Mouse (Mus musculus): ENCODE data around the gene Atp2b2.

Atp2b2 gene

GRCm38 (mm10) chr6:113852318-113852717, 190.1 kb downstream of the Atp2b2 start:
- DNase-seq, result peak; percentile 43

GRCm38 (mm10) chr6:113849819-113850218, 192.6 kb downstream of the Atp2b2 start:
- DNase-seq, result no peak

GRCm38 (mm10) chr6:113848655-113849054, 193.8 kb downstream of the Atp2b2 start:
- no peak for DNase-seq

DNA sequence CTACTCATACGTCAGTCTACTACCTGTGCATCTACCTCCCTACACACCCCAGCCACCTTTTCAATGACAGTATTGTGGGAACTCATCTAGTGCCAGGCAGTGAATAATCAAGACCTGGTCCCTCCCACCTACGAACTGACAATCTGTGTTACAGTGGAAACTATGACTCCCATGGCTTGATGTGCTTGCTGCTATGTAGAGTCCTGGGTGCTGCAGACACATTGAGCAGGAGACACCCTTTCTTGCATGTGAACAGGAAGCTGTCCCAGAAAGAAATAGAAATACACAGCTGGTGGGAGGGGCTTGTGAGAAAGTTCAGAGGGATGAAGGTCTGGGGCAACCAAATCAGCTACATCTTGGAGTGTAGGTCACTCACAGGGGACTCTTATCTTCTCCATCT, 195.3 kb downstream of the Atp2b2 start:
- no peak for DNase-seq

DNA sequence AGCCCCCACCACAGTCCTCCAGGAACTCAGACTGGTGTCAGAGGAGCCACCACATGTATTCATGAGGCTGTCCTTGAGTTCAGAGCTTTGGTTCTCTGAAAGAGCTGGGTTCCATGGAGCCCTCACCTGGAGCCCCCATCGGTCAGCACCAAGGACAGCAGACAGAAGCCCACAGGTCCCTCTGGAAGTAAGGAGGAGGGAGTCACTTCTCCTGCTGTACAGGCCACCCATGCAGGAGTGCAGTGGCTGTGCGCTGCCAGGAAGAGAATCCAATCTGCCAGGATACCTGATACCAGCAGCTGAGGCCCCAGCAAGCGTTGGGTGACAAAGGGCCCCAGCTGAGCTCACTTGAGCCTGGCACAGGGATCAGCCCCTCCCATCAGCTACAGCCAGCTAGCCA, 199.2 kb downstream of the Atp2b2 start:
- no peak for DNase-seq

DNA sequence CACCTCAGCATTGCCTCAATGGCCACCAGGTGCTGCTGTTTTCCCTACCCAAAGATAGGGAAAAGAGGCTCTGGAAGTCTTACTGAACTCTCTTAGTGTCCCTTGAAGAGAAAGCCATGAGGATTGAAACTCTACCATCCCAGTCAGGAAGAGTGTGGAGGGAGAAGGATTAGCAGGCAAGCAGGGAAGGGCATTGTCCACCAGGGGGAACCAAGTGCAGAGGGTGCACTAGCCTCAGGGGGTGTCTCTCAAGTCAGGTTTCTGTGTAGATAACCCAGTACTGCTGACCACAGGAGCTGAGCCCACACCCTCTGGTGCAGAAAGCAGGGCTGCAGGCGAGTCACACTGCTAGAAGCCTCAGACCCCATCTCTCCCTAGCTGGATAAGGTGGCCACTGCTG, 203.9 kb downstream of the Atp2b2 start:
- no peak for DNase-seq

DNA sequence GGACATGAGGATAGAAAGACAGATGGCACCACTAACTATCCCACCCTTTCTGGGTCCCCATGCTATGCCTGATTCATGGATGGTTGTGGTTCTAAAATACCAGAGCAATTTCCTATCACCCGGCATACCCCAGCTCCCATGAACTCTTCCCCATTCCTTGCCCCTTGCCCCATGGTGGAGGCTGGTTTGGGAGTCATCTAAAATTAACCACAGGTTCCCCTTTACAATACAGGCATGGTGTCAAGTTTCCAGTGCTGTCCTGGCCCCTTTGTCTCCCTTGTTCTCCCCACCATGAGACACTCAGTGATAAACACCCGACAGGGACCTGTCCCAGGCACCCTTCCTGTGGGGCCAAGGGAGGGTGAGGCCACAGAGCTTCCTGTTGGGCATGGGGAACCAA, 204.7 kb downstream of the Atp2b2 start:
- DNase-seq, result no peak

DNA sequence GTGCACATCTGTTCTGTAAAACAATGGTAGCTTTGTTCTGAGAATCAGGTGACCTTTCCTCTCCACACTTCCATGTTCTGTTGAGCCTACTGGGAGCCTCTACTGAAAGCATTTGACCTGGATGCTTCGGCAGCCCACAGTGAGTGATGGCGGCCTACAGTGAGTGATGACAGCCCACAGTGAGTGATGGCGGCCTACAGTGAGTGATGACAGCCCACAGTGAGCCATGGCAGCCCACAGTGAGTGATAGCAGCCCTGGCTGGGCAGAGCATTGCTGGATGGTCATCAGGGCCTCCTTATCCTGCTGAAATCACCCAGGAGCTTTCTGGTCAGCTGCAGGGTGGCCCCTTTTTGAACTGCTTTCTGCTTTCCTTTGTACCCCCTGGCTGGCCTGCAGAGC, 205.9 kb downstream of the Atp2b2 start:
- no peak for DNase-seq

DNA sequence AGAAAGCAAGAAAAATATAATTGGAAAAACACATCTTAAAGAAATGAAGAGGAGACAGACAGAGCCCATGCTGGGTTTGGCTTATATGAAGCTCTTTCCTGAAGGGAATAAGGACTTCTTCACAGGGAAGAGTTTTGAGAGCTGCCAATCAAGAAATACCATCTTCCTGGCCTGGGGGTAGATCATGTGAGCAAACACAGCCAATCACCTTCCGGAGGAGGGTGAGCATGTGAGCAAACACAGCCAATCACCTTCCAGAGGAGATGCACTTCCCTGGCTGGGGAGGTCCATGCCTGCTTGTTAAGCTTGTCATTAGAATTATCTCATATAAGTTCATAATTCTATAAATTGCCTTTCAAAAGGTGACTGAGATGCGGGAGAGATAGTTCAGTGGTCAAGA, 211.9 kb downstream of the Atp2b2 start:
- no peak for DNase-seq

GRCm38 (mm10) chr6:113827309-113827708, 215.1 kb downstream of the Atp2b2 start:
- DNase-seq, result no peak

GRCm38 (mm10) chr6:113822417-113822816, 220.0 kb downstream of the Atp2b2 start:
- peak; percentile 8 for DNase-seq

- DNase-seq, result no peak
Observed at GRCm38 (mm10) chr6:113816690-113817089, 225.7 kb downstream of the Atp2b2 start.

GRCm38 (mm10) chr6:113811462-113811861, 231.0 kb downstream of the Atp2b2 start:
- no peak for DNase-seq

- DNase-seq, result no peak
Observed at GRCm38 (mm10) chr6:113810667-113811066, 231.7 kb downstream of the Atp2b2 start.

DNA sequence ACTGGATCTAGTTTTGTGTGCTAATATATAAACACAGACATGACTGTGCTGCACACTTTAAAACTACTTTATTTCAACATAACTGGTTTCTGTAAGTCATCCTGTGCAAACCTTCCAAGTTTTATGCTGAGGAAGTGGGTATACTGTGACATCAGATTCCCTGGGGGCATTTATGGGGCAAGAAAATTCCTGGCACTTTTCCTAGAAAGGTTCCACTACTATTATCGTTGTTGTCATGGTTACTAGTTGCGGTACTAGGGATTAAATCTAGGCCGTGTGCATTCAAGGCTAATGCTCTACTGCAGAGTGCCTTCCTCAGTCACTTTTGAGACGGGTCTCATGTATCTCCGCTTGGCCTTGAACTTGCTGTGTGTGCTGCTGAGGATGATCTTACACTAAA, 236.2 kb downstream of the Atp2b2 start:
- no peak for DNase-seq

GRCm38 (mm10) chr6:113801233-113801632, 241.2 kb downstream of the Atp2b2 start:
- DNase-seq, result no peak

GRCm38 (mm10) chr6:113799915-113800314, 242.5 kb downstream of the Atp2b2 start:
- DNase-seq, result no peak

- DNase-seq, result no peak
Observed at GRCm38 (mm10) chr6:113799349-113799748, 243.1 kb downstream of the Atp2b2 start.

DNA sequence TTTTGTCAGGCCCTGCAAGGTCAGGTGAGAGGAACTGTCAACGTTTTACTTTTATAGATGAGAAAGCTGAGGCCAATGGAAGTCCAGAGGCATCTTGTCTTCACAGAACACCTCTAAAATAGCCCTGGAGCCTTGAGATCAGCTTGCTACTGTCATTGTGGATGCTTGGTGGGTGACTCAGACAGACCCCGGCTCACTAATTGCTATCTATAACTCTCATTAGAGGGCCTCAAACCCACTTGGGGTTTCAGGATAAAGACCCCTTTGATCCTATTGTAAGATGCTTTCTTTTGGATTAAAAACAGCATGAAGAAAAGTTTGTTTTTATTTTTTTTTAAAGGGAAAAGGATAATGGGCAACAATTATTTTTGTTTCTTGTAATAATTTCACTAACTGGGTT, 243.5 kb downstream of the Atp2b2 start:
- no peak for DNase-seq

- peak; percentile 13 for DNase-seq
Observed at GRCm38 (mm10) chr6:113795241-113795702, 247.1 kb downstream of the Atp2b2 start.

DNA sequence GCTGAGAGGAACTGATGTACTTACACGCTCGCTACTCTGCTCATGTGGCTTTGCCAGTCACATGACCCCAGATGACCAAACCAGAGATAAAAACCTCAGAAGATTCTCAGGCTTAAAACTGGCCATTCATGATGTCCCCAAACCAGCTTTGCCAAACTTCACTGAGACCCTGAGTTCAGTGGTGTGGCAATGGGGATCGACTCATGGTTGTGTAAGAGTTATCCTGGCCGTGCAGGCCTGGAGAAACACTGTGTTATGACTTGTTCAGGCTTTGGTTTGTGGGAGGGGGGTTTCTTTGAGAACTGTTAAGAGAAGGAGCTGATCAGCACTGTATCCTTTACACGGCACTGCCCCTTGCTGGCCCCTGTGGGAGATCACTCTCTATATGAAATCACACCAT, 250.0 kb downstream of the Atp2b2 start:
- no peak for DNase-seq

DNA sequence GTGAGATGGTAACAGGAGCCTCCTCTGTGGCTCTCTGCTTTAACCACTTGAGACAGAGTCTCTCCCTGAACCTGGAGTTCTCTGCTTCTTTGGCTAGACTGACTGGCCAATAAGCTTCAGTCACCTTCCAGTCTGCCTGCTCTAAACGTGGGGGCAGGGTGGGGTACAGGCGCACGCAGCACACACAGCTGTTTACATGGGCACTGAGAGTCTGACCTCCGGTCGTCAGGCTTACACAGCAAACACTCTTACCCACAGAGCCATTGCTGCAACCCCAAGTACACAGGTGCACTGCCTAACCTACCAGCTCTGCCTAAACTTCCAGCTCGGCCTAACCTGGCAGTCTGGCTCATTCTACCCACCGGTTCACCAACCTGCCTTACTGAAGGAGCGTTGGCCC, 251.4 kb downstream of the Atp2b2 start:
- no peak for DNase-seq

GRCm38 (mm10) chr6:113787459-113787968, 254.9 kb downstream of the Atp2b2 start:
- no peak for DNase-seq

GRCm38 (mm10) chr6:113785658-113786057, 256.8 kb downstream of the Atp2b2 start:
- DNase-seq, result no peak

- no peak for DNase-seq
Observed at GRCm38 (mm10) chr6:113778229-113778753, 264.1 kb downstream of the Atp2b2 start.

All from kidney, adult 11 months (tissue).